Mouse (Mus musculus) kidney, adult 2 months (tissue): ENCODE measurements around the gene Myh6. TPM values are rescaled to one million over a fixed set of nuclear protein-coding genes. Genes with fewer than 3 reads are reported as not detected.

ENCODE experiments used
- DNase-seq: peaks from one replicate; pipeline ENCODE4 v3.0.0; 2021
- H3K27ac ChIP-seq: fragments of 200-500 bp; 2 replicates; pipeline ENCODE4 v1.5.1; 2012; ENCODE audit warnings: low read depth, low read length, control low read depth, inconsistent platforms; ENCODE audit not compliant: insufficient read depth
- H3K27me3 ChIP-seq: fragments of 200-500 bp; replicated peaks from 2 replicates; pipeline ENCODE4 v1.6.1; 2012; ENCODE audit warnings: mild to moderate bottlenecking, moderate library complexity, low read length, inconsistent platforms; ENCODE audit not compliant: control insufficient read depth, insufficient read depth
- H3K36me3 ChIP-seq: fragments of 200-500 bp; 2 replicates; pipeline ENCODE4 v1.6.1; 2012; ENCODE audit warnings: mild to moderate bottlenecking, moderate library complexity, low read length, inconsistent platforms; ENCODE audit not compliant: control insufficient read depth, insufficient read depth
- H3K4me1 ChIP-seq: fragments of 200-500 bp; 2 replicates; pipeline ENCODE4 v1.6.1; 2011; ENCODE audit warnings: low read length; ENCODE audit not compliant: control insufficient read depth, insufficient read depth
- H3K4me3 ChIP-seq: fragments of 200-500 bp; 2 replicates; pipeline ENCODE4 v1.5.1; 2011; ENCODE audit warnings: mild to moderate bottlenecking, low read depth, low read length, control low read depth; ENCODE audit not compliant: insufficient read depth
- CTCF ChIP-seq: fragments of 200-500 bp; conservative IDR thresholded peaks from 2 replicates; pipeline ENCODE4 v1.5.1; 2011; ENCODE audit warnings: low read depth, mild to moderate bottlenecking, control low read depth, low read length, moderate library complexity, mixed read lengths; ENCODE audit not compliant: insufficient read depth, insufficient read length
- POLR2A ChIP-seq: fragments of 200-500 bp; IDR thresholded peaks from one replicate; pipeline ENCODE4 v1.6.1; 2011; ENCODE audit warnings: low read depth, low read length, control low read depth
- WGBS: fragments of 180-500 bp; shearing (Covaris S2); methylation state at CpG from one replicate; pipeline ENCODE4 v1.1.7; 2018; 5-methylcytosine and 5-hydroxymethylcytosine counted together
- polyA plus RNA-seq: library from polyadenylated mRNA; depleted of rRNA; stranded (reverse); fragments of >200 nt; gene quantifications from 2 replicates; pipeline ENCODE4 v1.2.3, GENCODE M21; 2012; rRNA removed

The Myh6 gene
- polyA plus RNA-seq, 1 experiment, result 0.75 TPM

GRCm38 (mm10) chr14:54908682-54909081 is 58.0 kb downstream of the Myh6 start:
- H3K4me3 ChIP-seq, result no peak overlapping the region
- TF ChIP-seq CTCF, result no peak
- TF ChIP-seq POLR2A, result no peak
- no peak for DNase-seq
- H3K27me3 ChIP-seq, result no peaks in the 10 kb centered on the region
- 66% methylated on average over 7 of the region's 7 CpGs for WGBS
- 0 out of 2 replicates have a peak, but pooled peaks cover 3% of the 10 kb centered on the region for H3K4me1 ChIP-seq
- H3K27ac ChIP-seq, result no peak overlapping the region
- no peaks in the 10 kb centered on the region for H3K36me3 ChIP-seq

DNA sequence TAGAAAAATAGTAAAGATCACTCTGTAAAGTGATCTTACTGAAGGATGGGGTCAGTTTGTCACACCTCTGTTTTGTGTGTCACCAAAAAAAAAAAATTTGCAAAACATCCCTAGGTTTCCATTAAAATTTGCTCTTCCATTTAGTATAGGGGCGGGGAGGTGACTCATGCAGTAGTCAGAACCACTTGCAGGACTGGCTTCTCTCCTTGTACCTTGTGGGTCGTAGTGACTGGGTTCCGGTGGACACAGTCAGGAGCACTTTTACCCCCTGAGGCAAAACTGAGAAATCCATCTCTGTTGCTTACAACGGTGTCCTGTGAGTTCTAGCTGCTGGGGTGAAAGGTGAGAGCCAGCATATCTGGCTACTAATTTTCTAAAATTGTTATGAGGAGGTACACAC is 63.1 kb downstream of the Myh6 start:
- Histone ChIP-seq H3K27me3 (no peaks in the 10 kb centered on the region), H3K36me3 (no peaks in the 10 kb centered on the region; the same call in 1 of the 2 replicates), H3K4me1 (peaks cover 5% of the 10 kb centered on the region; the same call in 1 of the 2 replicates), H3K4me3 (no peak overlapping the region), H3K27ac (no peak overlapping the region)
- WGBS, result 78% methylated on average over 4 of the region's 4 CpGs
- TF ChIP-seq CTCF (no peak), POLR2A (no peak)
- no peak for DNase-seq

- Histone ChIP-seq H3K4me3 (no peak overlapping the region), H3K4me1 (peaks cover 8% of the 10 kb centered on the region; the same call in 1 of the 2 replicates), H3K27ac (no peak overlapping the region), H3K27me3 (no peaks in the 10 kb centered on the region), H3K36me3 (peaks cover 11% of the 10 kb centered on the region)
- WGBS, result under 1% methylated on average over 3 of the region's 3 CpGs
- peak; percentile 89 for DNase-seq
- TF ChIP-seq CTCF (peak; percentile 41), POLR2A (no peak)
Measured at GRCm38 (mm10) chr14:54900383-54900782, 66.3 kb downstream of the Myh6 start.

DNA sequence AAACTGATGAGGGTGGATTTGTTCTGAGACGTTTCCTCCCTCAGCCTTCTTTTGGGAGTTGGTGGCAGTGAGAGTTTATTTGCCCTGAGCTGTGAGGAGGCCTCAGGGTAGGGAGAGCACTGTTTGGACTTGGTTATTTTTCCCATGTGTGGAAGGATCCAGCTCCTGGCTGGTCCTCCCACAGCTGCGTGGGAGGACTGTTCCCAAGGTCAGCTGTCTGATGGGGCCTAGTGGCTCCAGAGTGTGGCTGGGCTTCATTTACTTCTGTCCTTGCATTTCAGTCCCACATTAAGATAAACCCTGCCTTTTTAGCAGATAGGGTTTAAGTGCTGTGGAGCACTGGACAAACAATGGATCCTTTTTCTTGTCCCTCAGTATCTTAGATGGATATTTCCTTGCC is 69.3 kb downstream of the Myh6 start:
- Histone ChIP-seq H3K4me3 (no peak overlapping the region), H3K27me3 (no peaks in the 10 kb centered on the region), H3K36me3 (peaks cover 11% of the 10 kb centered on the region), H3K27ac (no peak overlapping the region), H3K4me1 (peaks cover 12% of the 10 kb centered on the region; the same call in 1 of the 2 replicates)
- WGBS, result 25% methylated on average over 2 of the region's 2 CpGs
- TF ChIP-seq CTCF (no peak), POLR2A (no peak)
- no peak for DNase-seq

GRCm38 (mm10) chr14:54894296-54895151 is 72.2 kb downstream of the Myh6 start:
- Histone ChIP-seq H3K4me1 (peaks cover 7% of the 10 kb centered on the region; the same call in 1 of the 2 replicates), H3K4me3 (peak overlapping the region; percentile 99), H3K27me3 (no peaks in the 10 kb centered on the region), H3K27ac (peak overlapping the region; percentile 95), H3K36me3 (peaks cover 11% of the 10 kb centered on the region)
- DNase-seq, result peak; percentile 75
- WGBS, result 1% methylated on average over 54 of the region's 54 CpGs
- TF ChIP-seq POLR2A, result no peak
- no peak for TF ChIP-seq CTCF

- H3K4me3 ChIP-seq, result peak overlapping the region; percentile 99
- peaks cover 11% of the 10 kb centered on the region for H3K36me3 ChIP-seq
- H3K4me1 ChIP-seq, result peaks cover 7% of the 10 kb centered on the region; the same call in 1 of the 2 replicates
- H3K27ac ChIP-seq, result peak overlapping the region; percentile 27
- WGBS, result under 1% methylated on average over 38 of the region's 38 CpGs
- peak; percentile 100 for DNase-seq
- TF ChIP-seq POLR2A (peak; percentile 82), CTCF (no peak)
- H3K27me3 ChIP-seq, result no peaks in the 10 kb centered on the region
Measured at GRCm38 (mm10) chr14:54893651-54894181, 73.0 kb downstream of the Myh6 start.

GRCm38 (mm10) chr14:54892200-54892599 is 74.5 kb downstream of the Myh6 start, which contains the start of gene Pabpn1:
TSS of gene Pabpn1 (plus strand) at chr14:54892500.
- Histone ChIP-seq H3K27me3 (no peaks in the 10 kb centered on the region), H3K27ac (peak within 1 kb of the TSS; percentile 27), H3K4me3 (no peak within 1 kb of the TSS), H3K4me1 (peaks cover 7% of the 10 kb centered on the region; the same call in 1 of the 2 replicates), H3K36me3 (peaks cover 8% of the 10 kb centered on the region; the same call in 1 of the 2 replicates)
- 94% methylated on average over 3 of the region's 3 CpGs for WGBS
- DNase-seq, result no peak
- TF ChIP-seq CTCF (no peak), POLR2A (no peak)

Other genes with a start within 250 kb of the Myh6 start
- 333 and 352 TPM in 2 replicates for gene Slc7a8, start 185.0 kb downstream of the Myh6 start, polyA plus RNA-seq
- 7.4 and 7.6 TPM in 2 replicates for gene Rnf212b, start 152.8 kb downstream of the Myh6 start, polyA plus RNA-seq
- gene Homez, start 96.0 kb downstream of the Myh6 start, polyA plus RNA-seq, result 9.2 and 9.6 TPM in 2 replicates
- 21.0 and 23.5 TPM in 2 replicates for gene Ppp1r3e, start 89.4 kb downstream of the Myh6 start, polyA plus RNA-seq
- 47.1 and 59.0 TPM in 2 replicates for gene Bcl2l2, start 83.5 kb downstream of the Myh6 start, polyA plus RNA-seq
- gene Gm20521, start 83.5 kb downstream of the Myh6 start, polyA plus RNA-seq, result not detected in 2 replicates
- 111 and 114 TPM in 2 replicates for gene Pabpn1, start 74.4 kb downstream of the Myh6 start, polyA plus RNA-seq
- gene Slc22a17, start 53.8 kb downstream of the Myh6 start, polyA plus RNA-seq, result 63.9 and 85.8 TPM in 2 replicates
- 1.8 and 2.8 TPM in 2 replicates for gene Efs, start 40.8 kb downstream of the Myh6 start, polyA plus RNA-seq
- not detected in 2 replicates for gene Il25, start 34.2 kb downstream of the Myh6 start, polyA plus RNA-seq
- 0.59 and 0.79 TPM in 2 replicates for gene Cmtm5, start 30.7 kb downstream of the Myh6 start, polyA plus RNA-seq
- gene Gm17428, start 10.0 kb upstream of the Myh6 start, polyA plus RNA-seq, result not detected in 2 replicates
- 0.05 and 5.2 TPM in 2 replicates for gene Myh7, start 27.7 kb upstream of the Myh6 start, polyA plus RNA-seq
- 15.0 and 15.5 TPM in 2 replicates for gene Ngdn, start 48.5 kb upstream of the Myh6 start, polyA plus RNA-seq
- 2.1 TPM in 2 replicates for gene Zfhx2, start 125.4 kb upstream of the Myh6 start, polyA plus RNA-seq
- 12.1 and 13.8 TPM in 2 replicates for gene Thtpa, start 127.9 kb upstream of the Myh6 start, polyA plus RNA-seq
- gene Ap1g2, start 139.7 kb upstream of the Myh6 start, polyA plus RNA-seq, result 28.2 and 29.6 TPM in 2 replicates
- 0.19 and 0.25 TPM in 2 replicates for gene Jph4, start 150.0 kb upstream of the Myh6 start, polyA plus RNA-seq